Mouse (Mus musculus): Measurements from ENCODE around the gene Cacna1d.

DNA sequence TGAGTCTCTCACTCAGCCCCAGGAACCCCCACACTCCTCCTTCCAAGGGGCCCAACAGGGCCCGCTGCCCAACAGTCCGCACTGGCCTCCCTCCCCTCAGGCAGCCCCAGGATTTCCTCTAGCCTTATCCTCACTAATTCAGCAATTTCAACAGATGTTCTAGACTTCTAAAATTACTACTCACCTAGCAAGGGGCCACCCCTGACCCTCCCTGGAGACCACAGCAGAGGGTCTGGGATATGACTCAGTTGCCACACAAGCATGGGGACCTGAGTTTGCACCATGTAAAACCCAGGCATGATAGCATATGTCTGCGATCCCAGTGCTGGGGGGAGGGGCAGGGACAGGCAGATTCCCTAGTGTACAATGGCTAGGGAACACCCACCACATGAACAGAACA, 151.1 kb downstream of the Cacna1d start:
- TF ChIP-seq EP300 (IDR thresholded peaks at IDR 0.05; ENCODE audit: low read depth) = no peak
- no peak for TF ChIP-seq CTCF (IDR thresholded peaks at IDR 0.05; ENCODE audit: low read depth)

Data from heart, postnatal 0 days (tissue).